ENCODE assay signal across 8 mouse cellular contexts in the genomic region with DNA sequence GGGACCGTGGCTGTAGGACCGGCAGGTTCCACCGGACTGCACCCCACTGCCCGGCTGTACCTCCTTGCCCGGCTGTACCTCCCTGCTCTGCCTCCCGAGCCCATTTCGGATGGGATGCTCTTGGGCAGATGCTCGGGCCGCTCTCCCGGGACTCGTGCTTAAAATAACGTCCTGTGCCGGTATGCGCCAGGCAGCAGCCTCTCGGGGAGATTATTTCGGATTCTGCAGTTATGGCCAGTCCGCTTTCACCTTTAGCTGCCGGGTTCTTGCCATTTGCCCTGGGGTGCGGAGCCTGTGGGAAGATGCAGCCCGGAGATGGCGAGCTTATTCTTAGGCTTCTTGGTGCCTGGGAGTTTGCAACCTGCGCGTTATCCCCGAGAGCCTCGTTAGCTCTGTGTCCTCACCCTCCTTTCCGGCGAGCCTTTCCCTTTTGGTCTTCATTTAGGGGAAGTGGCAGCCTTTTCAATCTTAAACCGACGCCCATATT. TPM values are rescaled to one million over a fixed set of nuclear protein-coding genes. Genes with fewer than 3 reads are reported as not detected.
A peak's percentile ranks its signal among the peaks of the same experiment; 100 is the strongest.
DNase-seq lines count a peak whose midpoint lies in the region; ATAC-seq and TF ChIP-seq lines count a peak whose summit lies in the region.

No protein-coding gene starts in this region.

- H3K4me3 ChIP-seq in kidney, adult 2 months (ENCODE audit: insufficient read depth, low read depth, low read length) = peak overlapping the region; percentile 85
- peak overlapping the region; percentile 66 to 93 for H3K4me3 ChIP-seq in heart, embryonic 14.5 days (ENCODE audit: control insufficient read depth in 1 of 2, insufficient read depth in 1 of 2, low read depth in 1 of 2, low read length in 2 of 2)
- H3K4me3 ChIP-seq in limb, embryonic 14.5 days (replicated peaks; ENCODE audit: low read length) = peak overlapping the region; percentile 82
- peak overlapping the region; percentile 63 for H3K4me3 ChIP-seq in midbrain, embryonic 16.5 days (ENCODE audit: low read depth, low read length)

- no peaks in the 10 kb centered on the region for H3K27me3 ChIP-seq in kidney, adult 2 months (replicated peaks; ENCODE audit: control insufficient read depth, insufficient read depth, low read length)
- H3K27me3 ChIP-seq in heart, embryonic 14.5 days (ENCODE audit: control insufficient read depth, insufficient read depth, low read length) = no peaks in the 10 kb centered on the region; the same call in 1 of the 2 replicates
- no peaks in the 10 kb centered on the region for H3K27me3 ChIP-seq in limb, embryonic 14.5 days (ENCODE audit: control insufficient read depth, insufficient read depth, low read length)
- no peaks in the 10 kb centered on the region for H3K27me3 ChIP-seq in midbrain, embryonic 16.5 days (ENCODE audit: control insufficient read depth, insufficient read depth, low read depth, low read length)

- TF ChIP-seq POLR2A in kidney, adult 2 months (IDR thresholded peaks at IDR 0.05; ENCODE audit: low read depth, low read length) = no peak
- no peak for TF ChIP-seq POLR2A in limb, embryonic 14.5 days (IDR thresholded peaks at IDR 0.05; ENCODE audit: borderline replicate concordance, extremely low read depth, insufficient read depth, insufficient read length)

- 1% methylated on average over 29 of the region's 29 CpGs for WGBS in kidney, adult 2 months
- under 1% methylated on average over 29 of the region's 29 CpGs for WGBS in heart, embryonic 14.5 days
- under 1% methylated on average over 28 of the region's 29 CpGs for WGBS in limb, embryonic 14.5 days
- under 1% methylated on average over 29 of the region's 29 CpGs for WGBS in midbrain, embryonic 16.5 days

- H3K4me1 ChIP-seq in kidney, adult 2 months (ENCODE audit: control insufficient read depth, insufficient read depth, low read length) = no peaks in the 10 kb centered on the region
- peaks cover 4 to 11% of the 10 kb centered on the region in 2 experiments for H3K4me1 ChIP-seq in heart, embryonic 14.5 days (ENCODE audit: control insufficient read depth in 2 of 2, insufficient read depth in 2 of 2, low read length in 2 of 2)
- peaks cover 4% of the 10 kb centered on the region; the same call in 1 of the 2 replicates for H3K4me1 ChIP-seq in limb, embryonic 14.5 days (ENCODE audit: control insufficient read depth, insufficient read depth, low read length)
- H3K4me1 ChIP-seq in midbrain, embryonic 16.5 days (ENCODE audit: control insufficient read depth, insufficient read depth, low read length) = peaks cover 27% of the 10 kb centered on the region

- peak overlapping the region; percentile 37; the same call in 1 of the 2 replicates for H3K27ac ChIP-seq in kidney, adult 2 months (ENCODE audit: insufficient read depth, low read depth, low read length)
- H3K27ac ChIP-seq in heart, embryonic 14.5 days (replicated peaks in 1 of 2; ENCODE audit: control insufficient read depth in 1 of 2, insufficient read depth in 1 of 2, low read depth in 2 of 2, low read length in 2 of 2) = peak overlapping the region; percentile 63 to 82
- H3K27ac ChIP-seq in limb, embryonic 14.5 days (replicated peaks; ENCODE audit: low read depth, low read length) = peak overlapping the region; percentile 92
- peak overlapping the region; percentile 98 for H3K27ac ChIP-seq in midbrain, embryonic 16.5 days (ENCODE audit: low read length)

- H3K4me2 ChIP-seq in heart, embryonic 14.5 days (ENCODE audit: low read length) = peak overlapping the region; percentile 85
- H3K4me2 ChIP-seq in limb, embryonic 14.5 days (replicated peaks; ENCODE audit: low read depth, low read length, severe bottlenecking) = peak overlapping the region; percentile 85
- peak overlapping the region; percentile 80 for H3K4me2 ChIP-seq in midbrain, embryonic 16.5 days (ENCODE audit: low read length)

- DNase-seq in kidney, adult 2 months = peak; percentile 19
- no peak for DNase-seq in kidney, adult 11 months
- DNase-seq in CD8-positive naive resting alpha-beta T cell, adult 2 months (ENCODE audit: low read depth in 2 of 2, low spot score in 2 of 2) = peak; percentile 6 to 17
- peak; percentile 15 for DNase-seq in limb, embryonic 14.5 days (ENCODE audit: low spot score)
- DNase-seq in cerebellum, postnatal 14 days = no peak

- H3K9me3 ChIP-seq in heart, embryonic 14.5 days (ENCODE audit: control insufficient read depth, low read length) = no peaks in the 10 kb centered on the region
- no peaks in the 10 kb centered on the region for H3K9me3 ChIP-seq in limb, embryonic 14.5 days (ENCODE audit: control insufficient read depth, low read length)
- H3K9me3 ChIP-seq in midbrain, embryonic 16.5 days (replicated peaks; ENCODE audit: control insufficient read depth, low read length, poor library complexity, severe bottlenecking) = no peaks in the 10 kb centered on the region

- ATAC-seq in common myeloid progenitor, adult 5-6 weeks (replicated peaks; ENCODE audit: low read depth, poor library complexity, severe bottlenecking) = peak; percentile 71
- 0 out of 2 replicates have a peak, but pooled peaks have one; percentile 32 for ATAC-seq in heart, embryonic 14.5 days (ENCODE audit: insufficient number of reproducible peaks, insufficient read depth, low FRiP score, low read depth)
- peak; percentile 8; the same call in 1 of the 2 replicates for ATAC-seq in limb, embryonic 14.5 days (ENCODE audit: low FRiP score, low read depth)
- peak; percentile 12; the same call in 1 of the 2 replicates for ATAC-seq in midbrain, embryonic 16.5 days

- no peaks in the 10 kb centered on the region for H3K36me3 ChIP-seq in kidney, adult 2 months (ENCODE audit: control insufficient read depth, insufficient read depth, low read length)
- H3K36me3 ChIP-seq in heart, embryonic 14.5 days (ENCODE audit: control insufficient read depth, insufficient read depth, low read length) = no peaks in the 10 kb centered on the region
- H3K36me3 ChIP-seq in limb, embryonic 14.5 days (ENCODE audit: control insufficient read depth, insufficient read depth, low read length) = no peaks in the 10 kb centered on the region
- H3K36me3 ChIP-seq in midbrain, embryonic 16.5 days (ENCODE audit: control insufficient read depth, insufficient read depth, low read length) = no peaks in the 10 kb centered on the region

- TF ChIP-seq CTCF in kidney, adult 2 months (conservative IDR thresholded peaks at IDR 0.05; ENCODE audit: insufficient read depth, insufficient read length, low read depth, low read length) = no peak

- peak overlapping the region; percentile 77 for H3K9ac ChIP-seq in heart, embryonic 14.5 days (ENCODE audit: low read length)
- H3K9ac ChIP-seq in limb, embryonic 14.5 days (ENCODE audit: low read depth, low read length, severe bottlenecking) = peak overlapping the region; percentile 88
- H3K9ac ChIP-seq in midbrain, embryonic 16.5 days (ENCODE audit: low read depth, low read length) = peak overlapping the region; percentile 99

RNA-seq across cellular contexts. Expression of gene Myo5a, which starts 0.9 kb away (rescaled TPM):
- 14.0 and 19.8 TPM in 2 replicates for polyA plus RNA-seq in kidney, adult 2 months (2012; rRNA removed)
- total RNA-seq in common myeloid progenitor, adult 5-6 weeks (2017) = 104 and 122 TPM in 2 replicates
- polyA plus RNA-seq in heart, embryonic 14.5 days (2014; fragmentation: Nextera tagmentation; extraction: Ambion mirVana) = 12.3 and 12.8 TPM in 2 replicates
- polyA plus RNA-seq in limb, embryonic 14.5 days (2012; rRNA removed) = 23.6 and 28.0 TPM in 2 replicates
- polyA plus RNA-seq in limb, embryonic 14.5 days (2014; fragmentation: Nextera tagmentation; extraction: Ambion mirVana) = 20.0 and 26.3 TPM in 2 replicates
- 26.1 and 31.7 TPM in 2 replicates for polyA plus RNA-seq in midbrain, embryonic 16.5 days (2015; fragmentation: Nextera tagmentation; extraction: Ambion mirVana)

RNA-seq across cellular contexts. Expression of gene Arpp19, which starts 34.3 kb away (rescaled TPM):
- 18.2 and 24.6 TPM in 2 replicates for polyA plus RNA-seq in kidney, adult 2 months (2012; rRNA removed)
- 121 and 223 TPM in 2 replicates for total RNA-seq in common myeloid progenitor, adult 5-6 weeks (2017)
- 211 and 219 TPM in 2 replicates for polyA plus RNA-seq in heart, embryonic 14.5 days (2014; fragmentation: Nextera tagmentation; extraction: Ambion mirVana)
- 64.5 and 73.2 TPM in 2 replicates for polyA plus RNA-seq in limb, embryonic 14.5 days (2012; rRNA removed)
- 280 and 290 TPM in 2 replicates for polyA plus RNA-seq in limb, embryonic 14.5 days (2014; fragmentation: Nextera tagmentation; extraction: Ambion mirVana)
- polyA plus RNA-seq in midbrain, embryonic 16.5 days (2015; fragmentation: Nextera tagmentation; extraction: Ambion mirVana) = 208 and 215 TPM in 2 replicates

Comparison
In these comparisons a context has a peak if more than half of its experiments do, and no peak if none do; other contexts are left out.
1. DNase-seq: peak in kidney, adult 2 months (single experiment), CD8-positive naive resting alpha-beta T cell, adult 2 months (2 of 2) and limb, embryonic 14.5 days (single experiment); none in kidney, adult 11 months (single experiment) and cerebellum, postnatal 14 days (0 of 2).
2. H3K27ac ChIP-seq: peak in every context shown above with its lines; median percentile 98 in midbrain, embryonic 16.5 days; 92 in limb, embryonic 14.5 days; 72 in heart, embryonic 14.5 days; 37 in kidney, adult 2 months.
3. ATAC-seq: peak in every context shown above with its lines; median percentile 71 in common myeloid progenitor, adult 5-6 weeks; 32 in heart, embryonic 14.5 days; 12 in midbrain, embryonic 16.5 days; 8 in limb, embryonic 14.5 days.
4. Peak in every context shown above with its lines, with median percentiles within 50 percentile points of each other: H3K4me3 ChIP-seq, H3K4me2 ChIP-seq and H3K9ac ChIP-seq.